Mouse (Mus musculus) stomach, postnatal 0 days (tissue): ENCODE measurements around the gene Zfp609.

Source experiments
- CTCF ChIP-seq: IDR thresholded peaks from 2 replicates; pipeline ENCODE4 v1.5.1; 2016; ENCODE audit warnings: antibody characterized with exemption, low read depth, mild to moderate bottlenecking, moderate library complexity
- EP300 ChIP-seq: optimal IDR thresholded peaks from 2 replicates; pipeline ENCODE3; 2016; ENCODE audit warnings: antibody characterized with exemption

DNA sequence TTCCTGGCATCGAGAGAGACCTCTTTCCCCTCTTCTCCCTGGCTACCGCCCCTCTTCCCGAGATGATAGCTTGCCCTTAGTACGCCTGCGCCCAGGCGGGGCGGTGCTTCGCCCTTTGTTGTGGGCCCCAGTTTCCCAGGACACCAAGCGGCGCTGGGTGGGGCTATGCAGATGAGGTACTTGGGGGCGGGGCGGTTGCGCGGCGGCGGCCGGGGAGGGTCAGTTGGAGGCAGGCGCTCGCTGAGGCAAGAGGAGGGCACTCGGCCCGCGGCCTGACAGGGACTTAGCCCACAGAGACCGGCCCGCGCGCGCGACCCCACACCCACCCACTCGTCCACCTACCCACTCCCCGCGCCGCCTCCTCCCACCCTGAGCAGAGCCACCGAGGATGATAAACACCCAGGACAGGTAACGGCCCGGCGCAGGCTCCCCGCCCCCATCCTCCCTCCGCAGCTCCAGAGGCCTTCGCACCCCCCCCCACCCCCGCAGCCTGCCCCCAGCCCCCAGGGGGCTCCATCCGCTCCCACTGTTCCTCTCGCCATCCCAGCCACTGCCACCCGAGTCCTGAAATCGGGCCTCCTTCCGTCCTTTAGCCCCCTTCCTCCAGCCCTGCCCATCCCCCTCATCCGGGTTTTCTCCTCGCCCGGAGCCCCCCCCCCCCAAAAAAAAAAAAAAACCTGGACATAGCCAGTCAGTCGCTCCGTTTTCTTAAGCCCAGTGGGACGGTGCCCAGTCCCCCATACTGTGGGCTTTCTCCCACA is 150.8 kb downstream of the Zfp609 start:
- TF ChIP-seq CTCF (0 out of 2 replicates have a peak, but pooled peaks have one; percentile 18), EP300 (no peak)
